Mouse (Mus musculus) layer of hippocampus, postnatal 14 days (tissue): ENCODE data around the gene Polr3h. TPM values are rescaled to one million over a fixed set of nuclear protein-coding genes. Genes with fewer than 3 reads are reported as not detected.
"Not testable (repeated sequence)": the region's sequence is repeated elsewhere in the genome, so short reads cannot be mapped to it uniquely, and the experiment has no call there.

Source experiments
- DNase-seq, 2 experiments: peaks; one replicate each; pipeline ENCODE4 v3.0.0; 2021 to 2022; ENCODE audit warnings: low spot score in 2 of 2, mixed read lengths in 1 of 2
- long read RNA-seq, 2 experiments: library from polyadenylated mRNA; stranded (forward); transcript quantifications; one replicate each; pipeline ENCODE4 v2.0.0; 2021
- total RNA-seq, 2 experiments: library from RNA; stranded (reverse); gene quantifications; 2 replicates each; pipeline ENCODE4 v1.2.3; 2021

The Polr3h gene
- total RNA-seq = 10 to 100 TPM; 52.8 to 54.7 TPM
- long read RNA-seq, experiment 1, transcript Polr3h-206 (6 exons, 1,290 nt) = minor isoform, 20 of 95 reads
- long read RNA-seq, experiment 1, transcript Polr3h-201 (6 exons, 2,542 nt) = major isoform, 63 of 95 reads
- long read RNA-seq, experiment 1, partial matches to known transcripts = 1 of 95 reads
- long read RNA-seq, experiment 1, other reads (novel, unspliced or antisense) = 11 of 95 reads
- long read RNA-seq, experiment 2, transcript Polr3h-201 (6 exons, 2,542 nt) = major isoform, 98 of 134 reads
- long read RNA-seq, experiment 2, transcript Polr3h-206 (6 exons, 1,290 nt) = minor isoform, 15 of 134 reads
- long read RNA-seq, experiment 2, partial matches to known transcripts = 1 of 134 reads
- long read RNA-seq, experiment 2, other reads (novel, unspliced or antisense) = 20 of 134 reads

GRCm38 (mm10) chr15:81925760-81926445 lies at the start of gene Polr3h:
Gene Polr3h, minus strand, starts transcription at chr15:81926240.
- peak; percentile 86 to 96 for DNase-seq

GRCm38 (mm10) chr15:81975156-81975555 lies 49.1 kb upstream of the Polr3h start:
- DNase-seq = not testable (repeated sequence)

DNA sequence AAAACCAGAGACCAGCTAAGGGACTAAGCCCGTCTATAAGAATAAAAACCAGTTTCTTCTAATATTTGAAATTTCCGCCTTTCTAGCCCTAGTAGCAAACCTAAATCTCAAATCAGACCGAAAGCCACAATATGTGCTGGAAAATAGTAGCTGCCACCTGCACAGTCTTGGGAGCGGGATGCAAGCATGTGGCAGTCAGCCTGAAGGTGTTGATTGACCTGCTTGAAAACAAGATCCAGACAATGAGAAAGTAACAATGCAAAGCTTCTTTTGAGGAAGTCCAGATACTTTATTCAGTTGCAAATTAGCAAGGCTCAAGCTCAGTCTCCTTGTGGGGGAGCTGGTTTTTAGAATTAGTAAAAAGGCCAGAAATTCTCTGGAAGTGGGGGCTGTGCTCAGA lies 44.5 kb upstream of the Polr3h start:
- DNase-seq = not testable (repeated sequence)

- not testable (repeated sequence) for DNase-seq
Measured at GRCm38 (mm10) chr15:81969635-81970034, 43.6 kb upstream of the Polr3h start.

DNA sequence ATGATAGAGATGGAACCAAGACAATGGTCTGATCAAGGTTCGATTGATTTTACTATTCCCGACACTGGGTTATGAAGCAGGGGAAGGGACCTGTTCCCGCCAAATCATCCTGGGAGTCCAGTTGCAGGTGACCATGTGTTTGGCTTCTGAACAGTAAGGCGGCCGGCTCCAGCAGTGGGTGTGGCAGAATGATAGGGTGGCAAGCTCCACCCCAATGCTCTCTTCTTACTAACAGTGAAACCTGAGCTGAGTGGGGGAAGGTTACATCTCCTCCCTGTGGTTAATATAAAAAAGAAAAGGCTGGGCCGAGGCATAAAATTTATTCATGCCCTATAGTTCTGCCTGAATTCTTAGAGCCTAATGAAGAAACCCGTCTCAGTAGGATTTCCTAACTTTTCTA lies 43.1 kb upstream of the Polr3h start:
- DNase-seq = no peak

DNA sequence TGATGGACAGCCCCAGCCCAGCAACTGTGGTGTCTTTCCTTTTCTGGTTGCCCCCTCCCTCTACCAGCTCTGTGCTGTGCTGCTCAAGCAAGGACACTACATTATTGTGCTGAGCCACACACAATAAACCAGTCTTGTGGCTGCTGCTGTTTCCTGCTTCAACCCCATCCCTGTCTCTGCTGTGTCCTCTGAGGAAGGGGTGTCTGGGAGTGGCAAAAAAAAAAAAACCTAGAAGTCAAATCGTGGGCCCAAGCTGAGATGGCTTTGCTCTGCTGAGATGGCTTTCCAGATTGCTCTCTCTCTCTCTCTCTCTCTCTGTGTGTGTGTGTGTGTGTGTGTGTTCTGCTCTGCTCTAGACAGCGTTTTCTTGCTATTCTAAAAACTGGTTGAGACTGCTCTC lies 42.4 kb upstream of the Polr3h start:
- DNase-seq = no peak

GRCm38 (mm10) chr15:81967821-81968220 lies 41.8 kb upstream of the Polr3h start:
- DNase-seq = no peak

- DNase-seq = no peak
Measured at GRCm38 (mm10) chr15:81966062-81966829, 40.2 kb upstream of the Polr3h start.

GRCm38 (mm10) chr15:81964980-81965545 lies 39.0 kb upstream of the Polr3h start:
- no peak for DNase-seq

- DNase-seq = no peak
Measured at GRCm38 (mm10) chr15:81964262-81964661, 38.2 kb upstream of the Polr3h start.

GRCm38 (mm10) chr15:81961078-81961451 lies 35.0 kb upstream of the Polr3h start:
- DNase-seq = no peak

GRCm38 (mm10) chr15:81960171-81961077 lies 34.4 kb upstream of the Polr3h start, which contains the start of gene Pmm1:
Gene Pmm1, minus strand, starts transcription at chr15:81960930.
- DNase-seq = peak; percentile 92 to 98

DNA sequence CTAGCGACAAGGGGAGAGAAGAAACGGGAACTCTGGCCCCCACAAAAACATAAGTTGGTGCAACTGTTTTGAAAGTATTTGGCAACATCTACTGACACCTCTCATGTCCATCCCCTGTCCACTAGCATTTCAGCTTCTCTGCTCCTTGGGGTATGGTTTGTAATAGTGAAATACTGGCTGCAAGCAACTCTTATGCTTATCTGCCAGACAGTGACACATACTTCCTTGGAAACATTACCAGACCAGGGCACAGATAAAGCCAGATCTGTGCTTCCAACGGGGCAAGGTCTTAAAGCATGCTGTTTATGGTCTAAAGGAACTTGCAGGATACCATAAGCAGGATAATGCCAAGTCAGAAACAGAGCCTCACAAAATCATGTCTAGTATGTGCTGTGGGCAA lies 32.9 kb upstream of the Polr3h start:
- no peak for DNase-seq

GRCm38 (mm10) chr15:81957598-81957997 lies 31.6 kb upstream of the Polr3h start:
- no peak for DNase-seq

DNA sequence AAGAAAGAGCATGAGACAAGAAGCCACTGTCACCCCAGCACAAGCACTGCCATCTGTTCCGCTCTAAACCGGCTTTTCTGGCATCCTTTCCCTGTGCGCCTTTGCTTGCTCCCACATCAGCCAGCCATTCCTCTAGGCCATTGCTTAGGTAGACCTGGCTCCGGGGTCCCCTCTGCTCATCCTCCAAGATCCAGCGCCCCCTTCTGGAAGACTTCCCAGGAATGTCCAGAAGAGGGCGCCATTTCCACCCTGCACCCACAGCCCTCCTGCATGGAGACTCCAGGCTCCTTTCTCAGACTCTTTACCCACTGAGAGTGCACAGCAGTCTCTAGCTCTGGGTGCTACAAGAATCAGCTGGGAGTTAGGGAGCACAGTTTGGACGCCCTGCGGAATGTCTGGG lies 30.4 kb upstream of the Polr3h start:
- peak in 1 of 2 experiments; percentile 67 for DNase-seq

DNA sequence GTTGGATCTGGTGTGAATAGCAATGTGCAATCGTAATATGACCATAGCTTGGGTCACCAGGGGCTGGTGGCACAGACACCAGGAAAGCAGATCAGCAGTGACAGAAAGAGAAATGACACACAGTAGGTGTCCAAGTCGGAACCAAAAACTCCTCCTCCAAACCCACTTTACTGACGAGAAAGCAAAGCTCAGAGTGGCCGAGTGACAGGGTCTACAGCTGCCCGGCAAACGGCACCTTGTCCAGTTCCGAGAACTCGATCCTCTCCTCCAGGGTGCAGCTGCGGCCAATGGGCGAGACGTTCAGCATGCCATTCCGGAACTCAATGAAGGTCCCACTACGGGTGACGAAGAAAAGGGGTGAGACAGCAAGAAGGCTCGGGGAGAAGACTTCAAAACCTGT lies 29.4 kb upstream of the Polr3h start:
- no peak for DNase-seq

DNA sequence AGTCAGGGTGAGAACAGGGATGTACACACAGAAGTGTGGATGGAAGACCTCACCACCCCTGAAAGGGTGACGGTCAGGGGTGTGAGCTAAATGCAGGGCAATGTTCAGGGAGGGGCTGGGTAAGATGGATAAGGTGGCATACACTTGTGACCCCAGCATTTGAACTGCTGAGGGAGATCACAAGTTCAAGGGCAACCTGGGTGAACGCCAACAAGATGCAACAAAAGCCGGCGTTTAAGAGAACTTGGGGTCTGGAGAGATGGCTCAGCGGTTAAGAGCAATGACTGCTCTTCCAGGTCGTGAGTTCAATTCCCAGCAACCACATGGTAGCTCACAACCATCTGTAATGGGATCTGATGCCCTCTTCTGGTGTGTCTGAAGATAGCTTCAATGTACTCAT lies 28.7 kb upstream of the Polr3h start:
- DNase-seq = no peak

GRCm38 (mm10) chr15:81954151-81954583 lies 28.1 kb upstream of the Polr3h start:
- DNase-seq = no peak

DNA sequence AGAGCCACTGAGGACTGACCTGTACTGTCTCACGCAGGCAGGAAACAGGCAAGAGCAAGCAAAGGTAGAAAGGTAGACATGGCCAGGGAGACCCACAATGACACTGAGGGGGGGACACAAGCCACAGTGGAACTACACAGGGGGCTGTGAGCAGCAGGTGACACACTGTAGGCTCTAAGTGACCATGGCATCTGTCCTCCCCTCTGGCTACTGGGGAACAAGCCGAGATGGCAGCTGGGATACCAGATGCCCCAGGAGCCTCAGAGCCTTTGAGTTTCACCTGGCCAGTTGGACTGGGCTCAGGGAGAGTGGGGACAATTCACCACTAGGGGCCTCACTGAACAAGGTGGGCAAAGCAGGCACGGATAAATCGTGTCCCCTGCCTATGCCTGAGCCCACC lies 26.3 kb upstream of the Polr3h start:
- DNase-seq = no peak

DNA sequence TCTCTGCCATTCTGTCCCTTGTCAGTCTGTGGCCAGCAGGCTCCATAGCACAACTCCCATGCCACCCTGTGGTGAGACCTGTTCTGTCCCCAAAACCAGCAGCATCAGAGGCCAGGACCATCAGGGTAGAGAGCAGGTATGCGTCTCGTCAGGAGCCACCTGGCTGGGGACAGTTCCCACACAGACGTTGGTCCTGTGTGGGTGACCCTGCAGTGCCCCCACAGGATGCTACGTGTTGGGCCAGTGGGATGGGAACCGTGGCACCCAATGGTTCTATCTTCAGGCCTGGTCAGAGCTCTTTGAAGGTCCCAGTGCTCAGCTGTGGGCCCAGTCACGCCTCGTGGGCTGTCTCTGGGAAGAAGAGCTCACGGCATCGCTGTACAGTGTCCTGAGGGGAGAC lies 25.1 kb upstream of the Polr3h start:
- no peak for DNase-seq
